Mouse (Mus musculus): ENCODE measurements around the gene Bcl2l10.

- TF ChIP-seq GATA2 (IDR thresholded peaks at IDR 0.05; ENCODE audit: borderline replicate concordance, low read depth, low read length), result no peak
- TF ChIP-seq TAL1 (conservative IDR thresholded peaks at IDR 0.05; ENCODE audit: low read depth, low read length), result no peak
- no peak for TF ChIP-seq POLR2AphosphoS5 (IDR thresholded peaks at IDR 0.05; ENCODE audit: insufficient replicate concordance, low read depth, low read length)
- TF ChIP-seq CTCF (IDR thresholded peaks at IDR 0.05; ENCODE audit: low read depth, low read length), result no peak
Observed at GRCm38 (mm10) chr9:75303033-75303432, 44.5 kb upstream of the Bcl2l10 start.
